Mouse (Mus musculus): Measurements from ENCODE around the gene E2f3. TPM values are rescaled to one million over a fixed set of nuclear protein-coding genes. Genes with fewer than 3 reads are reported as not detected.

The E2f3 gene
- total and polyA plus RNA-seq, 3 experiments: 15.4 to 15.5 (median 15.5) TPM

- no peak for TF ChIP-seq GATA2 (IDR thresholded peaks at IDR 0.05; ENCODE audit: borderline replicate concordance, low read depth, low read length)
- TF ChIP-seq GATA1 (IDR thresholded peaks at IDR 0.05; ENCODE audit: borderline replicate concordance, low read length): no peak
- TF ChIP-seq CTCF (IDR thresholded peaks at IDR 0.05; ENCODE audit: low read depth, low read length): no peak
- TF ChIP-seq POLR2AphosphoS5 (IDR thresholded peaks at IDR 0.05; ENCODE audit: insufficient replicate concordance, low read depth, low read length): no peak
- no peak for TF ChIP-seq TAL1 (conservative IDR thresholded peaks at IDR 0.05; ENCODE audit: low read depth, low read length)
- H3K9me3 ChIP-seq (replicated peaks): no peaks in the 10 kb centered on the region
- H3K4me1 ChIP-seq (ENCODE audit: insufficient read depth, low read depth, low read length): no peaks in the 10 kb centered on the region
- peaks cover 32% of the 10 kb centered on the region for H3K27me3 ChIP-seq (ENCODE audit: insufficient read depth, low read length)
- DNase-seq (ENCODE audit: low spot score) (no peak), ATAC-seq (ENCODE audit: extremely low read depth, insufficient number of reproducible peaks, low FRiP score, poor library complexity, severe bottlenecking) (no peak)
- H3K4me3 ChIP-seq (ENCODE audit: low read depth, low read length): no peak overlapping the region
- no peaks in the 10 kb centered on the region for H3K36me3 ChIP-seq (replicated peaks)
Measured at GRCm38 (mm10) chr13:29866780-29867179, 119.1 kb downstream of the E2f3 start.

GRCm38 (mm10) chr13:29864331-29864730 lies 121.5 kb downstream of the E2f3 start:
- no peaks in the 10 kb centered on the region for H3K9me3 ChIP-seq (replicated peaks)
- no peak for ATAC-seq (ENCODE audit: extremely low read depth, insufficient number of reproducible peaks, low FRiP score, poor library complexity, severe bottlenecking)
- H3K4me3 ChIP-seq (ENCODE audit: low read depth, low read length): no peak overlapping the region
- peaks cover 4% of the 10 kb centered on the region; the same call in 1 of the 2 replicates for H3K4me1 ChIP-seq (ENCODE audit: insufficient read depth, low read depth, low read length)
- TF ChIP-seq POLR2AphosphoS5 (IDR thresholded peaks at IDR 0.05; ENCODE audit: insufficient replicate concordance, low read depth, low read length) (no peak), CTCF (IDR thresholded peaks at IDR 0.05; ENCODE audit: low read depth, low read length) (no peak), TAL1 (conservative IDR thresholded peaks at IDR 0.05; ENCODE audit: low read depth, low read length) (no peak), GATA2 (IDR thresholded peaks at IDR 0.05; ENCODE audit: borderline replicate concordance, low read depth, low read length) (no peak), GATA1 (IDR thresholded peaks at IDR 0.05; ENCODE audit: borderline replicate concordance, low read length) (no peak)
- H3K36me3 ChIP-seq (replicated peaks): no peaks in the 10 kb centered on the region
- DNase-seq (ENCODE audit: low spot score): no peak
- peaks cover 23% of the 10 kb centered on the region for H3K27me3 ChIP-seq (ENCODE audit: insufficient read depth, low read length)

GRCm38 (mm10) chr13:29860087-29860486 lies 125.8 kb downstream of the E2f3 start:
- no peak for ATAC-seq (ENCODE audit: extremely low read depth, insufficient number of reproducible peaks, low FRiP score, poor library complexity, severe bottlenecking)

DNA sequence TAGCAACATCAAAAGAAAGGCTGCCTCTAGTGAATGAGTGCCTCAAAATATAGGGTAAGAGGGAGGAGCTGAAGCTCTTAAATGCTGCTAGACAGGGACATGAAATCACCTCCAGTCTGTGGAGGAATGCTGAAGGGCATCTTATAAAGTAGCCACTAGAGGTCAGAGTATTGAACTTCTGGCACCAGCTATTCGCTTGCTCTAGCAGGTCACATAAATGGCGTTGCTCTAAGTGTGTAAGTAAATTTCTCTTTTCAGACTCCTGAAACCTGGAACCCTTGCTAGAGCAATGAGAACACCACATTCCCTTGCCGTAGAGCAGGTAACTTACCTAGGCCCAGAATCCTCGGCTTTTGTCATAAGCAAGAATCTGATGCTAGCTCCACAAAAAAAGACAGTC lies 128.4 kb downstream of the E2f3 start:
- DNase-seq (ENCODE audit: low spot score) (peak; percentile 35), ATAC-seq (ENCODE audit: extremely low read depth, insufficient number of reproducible peaks, low FRiP score, poor library complexity, severe bottlenecking) (peak; percentile 80)
- no peak overlapping the region for H3K4me3 ChIP-seq (ENCODE audit: low read depth, low read length)
- peaks cover 14% of the 10 kb centered on the region for H3K36me3 ChIP-seq (replicated peaks)
- H3K9me3 ChIP-seq (replicated peaks): no peaks in the 10 kb centered on the region
- no peak for TF ChIP-seq POLR2AphosphoS5 (IDR thresholded peaks at IDR 0.05; ENCODE audit: insufficient replicate concordance, low read depth, low read length)
- TF ChIP-seq CTCF (IDR thresholded peaks at IDR 0.05; ENCODE audit: low read depth, low read length): peak; percentile 40; the same call in 1 of the 2 replicates
- TF ChIP-seq TAL1 (conservative IDR thresholded peaks at IDR 0.05; ENCODE audit: low read depth, low read length): no peak
- TF ChIP-seq GATA2 (IDR thresholded peaks at IDR 0.05; ENCODE audit: borderline replicate concordance, low read depth, low read length): no peak
- TF ChIP-seq GATA1 (IDR thresholded peaks at IDR 0.05; ENCODE audit: borderline replicate concordance, low read length): no peak
- H3K4me1 ChIP-seq (ENCODE audit: insufficient read depth, low read depth, low read length): peaks cover 26% of the 10 kb centered on the region
- H3K27me3 ChIP-seq (ENCODE audit: insufficient read depth, low read length): peaks cover 6% of the 10 kb centered on the region

More at GRCm38 (mm10) chr13:29860087-29860486, 125.8 kb downstream of the E2f3 start:
- H3K27me3 ChIP-seq (ENCODE audit: insufficient read depth, low read length): peaks cover 11% of the 10 kb centered on the region
- TF ChIP-seq GATA2 (IDR thresholded peaks at IDR 0.05; ENCODE audit: borderline replicate concordance, low read depth, low read length) (no peak), TAL1 (conservative IDR thresholded peaks at IDR 0.05; ENCODE audit: low read depth, low read length) (no peak), GATA1 (IDR thresholded peaks at IDR 0.05; ENCODE audit: borderline replicate concordance, low read length) (no peak), POLR2AphosphoS5 (IDR thresholded peaks at IDR 0.05; ENCODE audit: insufficient replicate concordance, low read depth, low read length) (no peak), CTCF (IDR thresholded peaks at IDR 0.05; ENCODE audit: low read depth, low read length) (no peak)
- no peak overlapping the region for H3K4me3 ChIP-seq (ENCODE audit: low read depth, low read length)
- DNase-seq (ENCODE audit: low spot score): no peak
- H3K36me3 ChIP-seq (replicated peaks): no peaks in the 10 kb centered on the region
- H3K4me1 ChIP-seq (ENCODE audit: insufficient read depth, low read depth, low read length): peaks cover 12% of the 10 kb centered on the region
- H3K9me3 ChIP-seq (replicated peaks): no peaks in the 10 kb centered on the region

Other genes starting within 250 kb of the E2f3 start
- gene Cdkal1, start 130.4 kb downstream of the E2f3 start, total RNA-seq (2014; fragmentation: Nextera tagmentation): 35.6 and 64.7 TPM in 2 replicates
- 50.3 and 53.9 TPM in 2 replicates for gene Cdkal1, start 130.4 kb downstream of the E2f3 start, total RNA-seq (2017)
- 0.66 and 0.98 TPM in 2 replicates for gene Cdkal1, start 130.4 kb downstream of the E2f3 start, polyA plus RNA-seq (2012)
- gene Mboat1, start 150.4 kb upstream of the E2f3 start, total RNA-seq (2014; fragmentation: Nextera tagmentation): not detected in 2 replicates
- gene Mboat1, start 150.4 kb upstream of the E2f3 start, total RNA-seq (2017): 0.12 and 0.49 TPM in 2 replicates
- not detected in 2 replicates for gene Mboat1, start 150.4 kb upstream of the E2f3 start, polyA plus RNA-seq (2012)